Mouse (Mus musculus) C2C12 (cell line): ENCODE results near the gene Zc3h7b. TPM values are rescaled to one million over a fixed set of nuclear protein-coding genes. Genes with fewer than 3 reads are reported as not detected.

Source experiments
- H3K27me3 ChIP-seq: one replicate; pipeline ENCODE4 v1.6.1; 2011; ENCODE audit not compliant: control insufficient read depth, insufficient read depth, insufficient read length
- H3K36me3 ChIP-seq: one replicate; pipeline ENCODE4 v1.6.1; 2011; ENCODE audit not compliant: control insufficient read depth, insufficient read depth
- H3K4me3 ChIP-seq: one replicate; pipeline ENCODE4 v1.5.1; 2011; ENCODE audit warnings: mild to moderate bottlenecking, control low read depth; ENCODE audit not compliant: poor library complexity, insufficient read depth, severe bottlenecking
- H3K79me2 ChIP-seq: one replicate; pipeline ENCODE4 v1.6.1; 2011; ENCODE audit not compliant: control insufficient read depth, insufficient read depth
- H3K79me3 ChIP-seq: one replicate; pipeline ENCODE4 v1.6.1; 2011; ENCODE audit warnings: low read depth, control low read depth
- H3ac ChIP-seq: one replicate; pipeline ENCODE3; 2011; ENCODE audit warnings: low read depth; ENCODE audit not compliant: control insufficient read depth, insufficient read length
- CEBPB ChIP-seq: IDR thresholded peaks from one replicate; pipeline ENCODE4 v1.6.1; 2011; ENCODE audit warnings: low read depth, mild to moderate bottlenecking, control low read depth, moderate library complexity
- CTCF ChIP-seq: IDR thresholded peaks from one replicate; pipeline ENCODE4 v1.5.1; 2011; ENCODE audit not compliant: control insufficient read depth, insufficient read depth, insufficient read length
- FOSL1 ChIP-seq: IDR thresholded peaks from one replicate; pipeline ENCODE4 v1.8.0; 2011; ENCODE audit warnings: mild to moderate bottlenecking, low read length; ENCODE audit not compliant: poor library complexity, insufficient read depth, severe bottlenecking
- MAX ChIP-seq: IDR thresholded peaks from one replicate; pipeline ENCODE4 v1.6.1; 2011; ENCODE audit warnings: mild to moderate bottlenecking, control low read depth
- MYOD1 ChIP-seq: IDR thresholded peaks from one replicate; pipeline ENCODE4 v1.6.1; 2011; ENCODE audit warnings: low read depth; ENCODE audit not compliant: control insufficient read depth, insufficient read length
- MYOG ChIP-seq: IDR thresholded peaks from one replicate; pipeline ENCODE4 v1.6.1; 2011; ENCODE audit not compliant: control insufficient read depth, insufficient read length; ENCODE audit errors: extremely low read depth
- USF1 ChIP-seq: IDR thresholded peaks from one replicate; pipeline ENCODE4 v1.6.1; 2011; ENCODE audit warnings: low read depth, mild to moderate bottlenecking, control low read depth, moderate library complexity
- polyA plus RNA-seq: library from polyadenylated mRNA; unstranded; fragments of >200 nt; fragmentation: generic; extraction: Trizol; gene quantifications from one replicate; pipeline ENCODE4 v1.2.1, GENCODE M21; 2012; ENCODE audit warnings: missing spikeins

Zc3h7b gene
- polyA plus RNA-seq, 1 experiment = 46.9 TPM

- Histone ChIP-seq H3ac (no peak overlapping the region), H3K4me3 (no peak overlapping the region), H3K36me3 (peaks cover 10% of the 10 kb centered on the region), H3K79me3 (no peaks in the 10 kb centered on the region), H3K27me3 (no peaks in the 10 kb centered on the region), H3K79me2 (no peaks in the 10 kb centered on the region)
- TF ChIP-seq MAX (peak; percentile 67), MYOD1 (peak; percentile 85), CTCF (peak; percentile 97), FOSL1 (no peak), CEBPB (no peak)
Measured at GRCm38 (mm10) chr15:81831136-81831825, 86.4 kb downstream of the Zc3h7b start.

GRCm38 (mm10) chr15:81832219-81832618, 87.4 kb downstream of the Zc3h7b start:
- TF ChIP-seq MAX (no peak), MYOG (no peak), MYOD1 (no peak), USF1 (no peak), CEBPB (no peak), FOSL1 (no peak), CTCF (no peak)
- Histone ChIP-seq H3K27me3 (no peaks in the 10 kb centered on the region), H3K4me3 (no peak overlapping the region), H3K36me3 (peaks cover 8% of the 10 kb centered on the region), H3ac (no peak overlapping the region), H3K79me2 (no peaks in the 10 kb centered on the region), H3K79me3 (no peaks in the 10 kb centered on the region)

- TF ChIP-seq CEBPB (no peak), USF1 (no peak), FOSL1 (no peak), MAX (no peak), CTCF (no peak), MYOD1 (no peak), MYOG (no peak)
- H3ac ChIP-seq = no peak overlapping the region
- H3K36me3 ChIP-seq = peaks cover 4% of the 10 kb centered on the region
- no peaks in the 10 kb centered on the region for H3K79me2 ChIP-seq
- no peak overlapping the region for H3K4me3 ChIP-seq
- no peaks in the 10 kb centered on the region for H3K27me3 ChIP-seq
- H3K79me3 ChIP-seq = no peaks in the 10 kb centered on the region
Measured at GRCm38 (mm10) chr15:81833481-81833880, 88.6 kb downstream of the Zc3h7b start.

GRCm38 (mm10) chr15:81834171-81834841, 89.4 kb downstream of the Zc3h7b start:
- no peaks in the 10 kb centered on the region for H3K79me3 ChIP-seq
- no peaks in the 10 kb centered on the region for H3K36me3 ChIP-seq
- TF ChIP-seq FOSL1 = no peak
- no peak for TF ChIP-seq CEBPB
- TF ChIP-seq USF1 = no peak
- TF ChIP-seq MAX = no peak
- no peak for TF ChIP-seq CTCF
- TF ChIP-seq MYOG = no peak
- no peak for TF ChIP-seq MYOD1
- no peaks in the 10 kb centered on the region for H3K79me2 ChIP-seq
- H3ac ChIP-seq = no peak overlapping the region
- no peaks in the 10 kb centered on the region for H3K27me3 ChIP-seq
- no peak overlapping the region for H3K4me3 ChIP-seq

GRCm38 (mm10) chr15:81835007-81835880, 90.4 kb downstream of the Zc3h7b start:
- Histone ChIP-seq H3K79me3 (no peaks in the 10 kb centered on the region), H3K79me2 (no peaks in the 10 kb centered on the region), H3K4me3 (no peak overlapping the region), H3K36me3 (no peaks in the 10 kb centered on the region), H3K27me3 (no peaks in the 10 kb centered on the region), H3ac (no peak overlapping the region)
- TF ChIP-seq FOSL1 = no peak
